Mouse (Mus musculus) megakaryocyte-erythroid progenitor cell, adult 5-6 weeks (primary cell): ENCODE results near the gene Tmem147. TPM values are rescaled to one million over a fixed set of nuclear protein-coding genes. Genes with fewer than 3 reads are reported as not detected.
"Not testable (repeated sequence)": the region's sequence is repeated elsewhere in the genome, so short reads cannot be mapped to it uniquely, and the experiment has no call there.

Source experiments
- ATAC-seq: replicated peaks from 2 replicates; pipeline ENCODE4 v1.8.0; 2016; ENCODE audit warnings: mild to moderate bottlenecking, inconsistent platforms; ENCODE audit not compliant: severe bottlenecking, poor library complexity, low FRiP score, low TSS enrichment
- total RNA-seq, 2 experiments: library from RNA; stranded (forward) in 1 of 2; stranded (reverse) in 1 of 2; fragments of 200-1000, 215-1000 nt in 1 of 2; fragments of >200 nt in 1 of 2; fragmentation: Nextera tagmentation in 1 of 2; gene quantifications; 2 replicates each; pipeline ENCODE4 v1.2.3; 2014 to 2017

Tmem147 gene
- 285 and 294 TPM in 2 replicates for total RNA-seq (2014; fragmentation: Nextera tagmentation)
- total RNA-seq (2017): 59.7 and 85.5 TPM in 2 replicates

GRCm38 (mm10) chr7:30729396-30730063 lies at the start of gene Tmem147:
Tmem147 (minus strand) TSS chr7:30729540.
- peak; percentile 91 for ATAC-seq

- no peak for ATAC-seq
Measured at GRCm38 (mm10) chr7:30777911-30778310, 48.6 kb upstream of the Tmem147 start.

GRCm38 (mm10) chr7:30777081-30777579 lies 47.8 kb upstream of the Tmem147 start:
- no peak for ATAC-seq

GRCm38 (mm10) chr7:30776104-30776503 lies 46.8 kb upstream of the Tmem147 start:
- no peak for ATAC-seq

GRCm38 (mm10) chr7:30769236-30769635 lies 39.9 kb upstream of the Tmem147 start:
- ATAC-seq: peak; percentile 53; the same call in 1 of the 2 replicates

GRCm38 (mm10) chr7:30766408-30766807 lies 37.1 kb upstream of the Tmem147 start:
- no peak for ATAC-seq

- ATAC-seq: no peak
Measured at GRCm38 (mm10) chr7:30765173-30765572, 35.8 kb upstream of the Tmem147 start.

- ATAC-seq: no peak
Measured at GRCm38 (mm10) chr7:30763456-30763855, 34.1 kb upstream of the Tmem147 start, which contains the start of gene Dmkn. Dmkn (plus strand) TSS chr7:30763756.

- peak; percentile 79 for ATAC-seq
Measured at GRCm38 (mm10) chr7:30761769-30762352, 32.5 kb upstream of the Tmem147 start.

GRCm38 (mm10) chr7:30758853-30759252 lies 29.5 kb upstream of the Tmem147 start:
- no peak for ATAC-seq

- no peak for ATAC-seq
Measured at GRCm38 (mm10) chr7:30757001-30757400, 27.7 kb upstream of the Tmem147 start.

- ATAC-seq: no peak
Measured at GRCm38 (mm10) chr7:30751086-30751669, 21.8 kb upstream of the Tmem147 start, which contains the start of gene Sbsn. Sbsn (plus strand) TSS chr7:30751471.

- peak; percentile 39; the same call in 1 of the 2 replicates for ATAC-seq
Measured at GRCm38 (mm10) chr7:30749824-30750606, 20.7 kb upstream of the Tmem147 start.

GRCm38 (mm10) chr7:30747525-30748204 lies 18.3 kb upstream of the Tmem147 start:
- ATAC-seq: no peak

- no peak for ATAC-seq
Measured at GRCm38 (mm10) chr7:30744022-30744598, 14.8 kb upstream of the Tmem147 start.

GRCm38 (mm10) chr7:30743617-30744016 lies 14.3 kb upstream of the Tmem147 start, which contains the start of gene Gapdhs:
Gapdhs (minus strand) TSS chr7:30743681.
- not testable (repeated sequence) for ATAC-seq

GRCm38 (mm10) chr7:30742570-30742969 lies 13.2 kb upstream of the Tmem147 start:
- ATAC-seq: not testable (repeated sequence)

- no peak for ATAC-seq
Measured at GRCm38 (mm10) chr7:30736211-30736610, 6.9 kb upstream of the Tmem147 start.
